Mouse (Mus musculus): ENCODE data around the gene Irs4.

Irs4 gene

GRCm38 (mm10) chrX:141724937-141725918, at the start of gene Irs4:
TSS of gene Irs4 (minus strand) at chrX:141725263.
- DNase-seq: peak in 1 of 2 experiments; percentile 54

- no peak for DNase-seq
Observed at GRCm38 (mm10) chrX:141750360-141750759, 25.3 kb upstream of the Irs4 start.

GRCm38 (mm10) chrX:141729570-141729969, 4.5 kb upstream of the Irs4 start:
- DNase-seq: no peak

- no peak for DNase-seq
Observed at GRCm38 (mm10) chrX:141724391-141724891, 622 bp downstream of the Irs4 start.

GRCm38 (mm10) chrX:141723936-141724335, 1.1 kb downstream of the Irs4 start:
- peak; percentile 11 to 39 for DNase-seq

- peak in 1 of 2 experiments; percentile 46 for DNase-seq
Observed at GRCm38 (mm10) chrX:141721725-141722124, 3.3 kb downstream of the Irs4 start.
